Mouse (Mus musculus): ENCODE data around the gene Ccnl1.

DNA sequence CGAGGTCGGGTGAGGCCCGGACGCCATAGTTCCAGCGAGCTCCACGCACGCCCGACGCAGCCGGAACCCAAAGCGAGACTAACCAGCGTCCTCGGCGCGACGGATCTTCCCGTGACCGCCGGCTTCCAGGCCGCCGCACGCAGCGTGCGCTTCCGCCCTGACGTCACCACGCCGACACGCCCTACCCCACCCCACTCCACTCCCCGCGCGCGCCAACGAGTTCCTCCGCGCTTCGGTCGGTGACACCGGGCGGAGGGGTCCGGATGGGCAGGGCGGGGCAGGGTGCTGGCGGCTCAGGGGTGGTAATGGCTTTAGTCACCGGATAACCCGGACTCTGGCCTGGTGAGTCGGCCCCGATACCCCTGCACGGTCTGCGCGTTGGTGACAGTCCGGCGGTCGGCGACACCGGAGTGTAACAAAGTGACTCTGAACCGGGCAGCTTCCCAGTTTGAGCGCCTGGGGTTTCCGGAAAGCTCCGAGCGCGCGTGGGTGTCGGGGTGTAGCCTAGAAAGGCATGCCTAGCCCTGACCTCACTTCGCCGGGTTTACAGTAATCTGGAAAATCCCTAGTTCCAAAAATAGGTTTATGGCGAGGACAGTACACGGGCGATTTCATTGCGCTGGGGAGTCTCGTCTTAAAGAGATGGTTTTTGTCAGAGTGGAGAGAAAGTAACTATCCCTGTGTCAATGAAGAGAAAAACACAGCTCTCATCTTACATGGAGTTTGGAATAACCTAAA lies at the start of gene Ccnl1:
- TF ChIP-seq CTCF (IDR thresholded peaks at IDR 0.05) (no peak), POLR2A (IDR thresholded peaks at IDR 0.05; ENCODE audit: insufficient read depth, low read depth, low read length) (peak; percentile 91), EP300 (IDR thresholded peaks at IDR 0.05; ENCODE audit: insufficient read depth, low read depth, low read length) (peak; percentile 56; the same call in 1 of the 2 replicates)

Data from heart, adult 2 months (tissue).